Mouse (Mus musculus) heart, adult 18-20 months (tissue): ENCODE measurements around the gene Yod1. TPM values are rescaled to one million over a fixed set of nuclear protein-coding genes. Genes with fewer than 3 reads are reported as not detected.

Experiments used
- DNase-seq, 2 experiments: peaks; one replicate each; pipeline ENCODE4 v3.0.0; 2021 to 2022; ENCODE audit warnings: mixed read lengths in 1 of 2
- long read RNA-seq, 2 experiments: library from polyadenylated mRNA; stranded (forward); transcript quantifications; one replicate each; pipeline ENCODE4 v2.0.0; 2021
- total RNA-seq, 2 experiments: library from RNA; stranded (reverse); gene quantifications; 2 replicates each; pipeline ENCODE4 v1.2.3; 2021

Gene Yod1
- 1 to 10 TPM; 3.6 to 4.4 TPM for total RNA-seq
- long read RNA-seq, experiment 1: 0 reads
- long read RNA-seq, experiment 2: 0 reads

DNA sequence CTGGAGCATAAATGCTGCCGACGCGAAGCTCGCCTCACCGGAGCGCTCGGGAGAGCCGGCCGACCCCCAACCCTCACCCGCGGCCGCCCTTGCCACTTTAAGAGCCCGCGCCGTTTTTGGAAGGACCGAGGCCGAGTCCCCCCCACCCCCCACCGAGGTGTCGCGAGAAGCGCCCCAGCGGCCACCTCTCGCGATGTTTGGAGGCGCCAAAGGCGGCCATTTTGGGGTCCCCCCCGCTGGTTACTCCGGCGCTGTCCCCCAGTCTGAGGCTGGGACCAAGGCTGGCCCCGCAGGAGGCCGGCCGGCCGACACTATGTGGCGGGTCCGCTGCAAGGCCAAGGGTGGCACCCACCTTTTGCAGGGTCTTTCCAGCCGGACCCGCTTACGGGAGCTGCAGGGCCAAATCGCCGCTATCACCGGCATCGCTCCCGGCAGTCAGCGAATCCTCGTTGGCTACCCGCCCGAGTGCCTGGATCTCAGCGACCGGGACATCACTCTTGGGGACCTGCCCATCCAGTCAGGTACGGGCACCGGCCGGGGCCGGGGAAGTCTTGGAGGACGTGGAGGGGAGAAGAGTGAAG lies at the start of gene Yod1:
TSS of gene Yod1 (plus strand) at position 37 of the 581 bp plus-strand sequence.
- peak; percentile 91 to 92 for DNase-seq

GRCm38 (mm10) chr1:130678551-130678950 lies 38.6 kb upstream of the Yod1 start:
- no peak for DNase-seq

- no peak for DNase-seq
Observed at GRCm38 (mm10) chr1:130681075-130681474, 36.1 kb upstream of the Yod1 start.

- DNase-seq: no peak
Observed at GRCm38 (mm10) chr1:130681656-130682413, 35.3 kb upstream of the Yod1 start.

DNA sequence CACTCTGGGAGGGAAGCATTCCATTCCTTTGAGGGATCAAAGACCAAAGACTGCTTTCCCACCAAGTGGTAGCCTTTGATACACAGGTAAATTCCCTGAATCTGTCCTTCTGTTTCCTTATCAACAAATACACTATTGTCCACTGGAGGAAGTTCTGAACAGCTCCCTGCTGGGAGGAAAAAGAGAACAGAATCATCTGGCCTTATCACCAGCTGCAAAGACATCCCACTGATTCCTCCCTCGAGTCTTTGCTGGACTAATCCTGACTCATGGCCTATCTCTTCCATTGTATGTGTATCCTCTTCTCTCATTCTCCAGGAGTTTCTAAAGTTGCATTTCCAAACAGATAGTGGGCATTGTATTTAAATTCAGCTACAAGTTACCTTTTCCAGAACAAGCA lies 33.2 kb upstream of the Yod1 start:
- DNase-seq: no peak

DNA sequence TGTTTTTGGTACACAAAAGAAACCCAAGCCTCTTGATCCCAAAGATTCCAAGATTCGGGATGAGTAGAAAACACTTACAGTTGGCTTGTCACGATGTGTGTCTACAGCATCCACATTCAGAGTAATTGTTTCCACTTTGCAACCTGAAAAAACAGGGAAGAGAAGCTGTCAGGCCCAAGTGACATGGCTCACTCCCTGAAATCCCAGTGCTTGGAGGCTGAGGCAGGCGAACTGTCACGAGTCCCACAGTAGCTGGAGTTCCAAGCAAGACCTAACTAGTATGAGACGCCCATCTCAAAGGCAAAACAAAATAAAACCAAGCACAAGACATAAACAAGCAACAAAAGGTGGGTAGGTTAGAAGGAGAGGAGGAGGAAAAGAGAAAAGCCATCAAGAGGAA lies 18.5 kb upstream of the Yod1 start:
- no peak for DNase-seq

- DNase-seq: peak; percentile 87
Observed at GRCm38 (mm10) chr1:130699937-130700633, 17.0 kb upstream of the Yod1 start.

DNA sequence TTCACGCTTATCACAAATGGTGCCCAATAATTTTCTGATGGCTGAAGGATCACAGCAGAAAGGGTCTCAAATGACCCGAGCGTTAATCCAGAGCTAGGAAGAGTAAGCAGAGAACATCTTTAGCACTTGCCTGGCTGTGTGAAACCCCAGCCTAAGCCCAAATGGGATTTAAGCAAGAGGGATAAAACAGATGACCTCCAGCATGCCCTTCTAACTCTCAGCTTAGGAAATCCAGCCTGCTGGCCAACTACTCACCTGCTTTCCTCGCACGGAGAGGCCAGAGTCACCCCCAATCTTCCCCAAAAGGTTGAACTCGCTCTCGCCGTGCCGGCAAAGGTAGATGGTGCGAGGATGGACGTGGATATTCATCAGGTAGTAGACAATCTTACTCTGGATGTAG lies 15.2 kb upstream of the Yod1 start:
- peak in 1 of 2 experiments; percentile 13 for DNase-seq

DNA sequence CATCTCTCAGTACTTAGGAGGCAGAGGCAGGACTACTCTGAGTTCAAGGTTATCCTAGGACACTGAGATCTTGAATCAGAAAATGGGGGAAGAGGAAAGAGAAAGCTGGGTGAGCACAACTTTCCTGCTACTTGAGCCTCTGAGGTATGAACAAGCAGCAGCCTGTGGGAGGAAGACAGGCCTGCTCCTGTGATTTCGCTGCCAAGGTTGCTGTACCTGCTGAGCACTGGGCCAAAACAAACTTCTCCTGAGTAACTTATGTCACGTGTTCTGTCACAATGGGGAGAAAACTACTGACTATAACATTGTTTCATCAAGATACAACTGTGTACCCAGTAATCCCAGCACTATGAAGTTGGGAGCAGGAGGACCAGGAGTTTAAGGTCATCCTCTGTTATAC lies 13.5 kb upstream of the Yod1 start:
- DNase-seq: no peak

- DNase-seq: peak; percentile 62
Observed at GRCm38 (mm10) chr1:130710283-130711080, 6.6 kb upstream of the Yod1 start.

DNA sequence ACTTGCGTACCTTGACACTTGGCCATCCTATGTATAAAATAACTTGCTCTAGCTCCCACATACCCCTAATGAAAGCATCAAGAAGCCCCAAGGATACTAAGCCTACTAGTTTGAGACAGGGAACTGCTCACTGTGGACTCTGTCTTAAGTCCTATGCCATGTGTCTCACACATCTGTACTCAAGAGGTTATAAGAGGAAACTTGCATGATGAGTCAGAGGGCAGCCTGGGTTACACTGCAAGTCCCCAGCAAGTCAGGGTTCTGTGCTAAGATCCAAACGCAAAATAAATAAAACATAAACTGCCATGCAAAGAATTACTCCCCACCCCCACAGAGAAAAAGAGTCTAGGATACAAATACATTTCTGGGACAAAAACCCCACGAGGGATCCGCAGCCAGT lies 3.1 kb upstream of the Yod1 start:
- DNase-seq: no peak

- DNase-seq: peak; percentile 95 to 96
Observed at GRCm38 (mm10) chr1:130715561-130716217, 1.4 kb upstream of the Yod1 start, which contains the start of gene Gm29427. Gene Gm29427, minus strand, starts transcription at chr1:130715799.

GRCm38 (mm10) chr1:130716218-130716512 lies 962 bp upstream of the Yod1 start:
- DNase-seq: no peak

DNA sequence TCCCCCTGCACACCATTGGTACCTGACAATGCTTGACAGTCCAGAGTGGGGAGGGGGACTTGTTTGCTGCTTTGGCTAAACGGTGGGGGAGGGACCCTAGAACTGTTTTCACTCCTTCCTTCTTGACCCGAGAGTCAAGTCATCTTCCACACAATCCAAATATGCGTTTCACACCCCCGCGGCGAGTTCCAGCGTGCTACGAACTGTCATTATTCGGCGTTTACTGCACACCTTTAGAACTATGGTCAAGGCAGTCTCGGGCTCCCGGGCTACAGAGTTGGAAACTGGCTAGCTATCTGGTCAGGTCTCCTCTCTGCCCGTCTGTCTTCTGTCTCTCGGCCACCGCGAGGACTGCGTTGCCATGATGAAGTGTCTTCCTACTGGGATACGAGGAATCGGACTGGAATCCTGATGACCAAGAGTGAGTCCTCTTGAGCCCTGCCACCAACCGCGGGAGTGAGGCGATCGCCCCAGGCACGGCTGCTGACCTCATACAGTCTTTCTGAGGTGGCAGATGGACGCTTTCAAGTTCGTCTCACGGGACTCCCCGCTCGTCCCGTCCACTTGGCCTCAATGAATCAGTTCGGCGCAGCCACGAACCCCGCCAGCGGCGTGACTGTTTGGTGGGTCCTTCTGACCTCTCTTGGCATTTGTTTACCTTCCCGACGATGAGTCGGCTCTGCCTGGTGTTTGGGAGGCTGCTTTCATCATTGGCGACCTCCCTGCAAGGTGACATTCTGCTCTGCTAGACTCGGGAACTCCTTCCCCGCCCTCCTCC lies 425 bp upstream of the Yod1 start:
- peak in 1 of 2 experiments; percentile 55 for DNase-seq

- DNase-seq: no peak
Observed at GRCm38 (mm10) chr1:130724206-130724605, 7.1 kb downstream of the Yod1 start.

GRCm38 (mm10) chr1:130726396-130726795 lies 9.3 kb downstream of the Yod1 start:
- DNase-seq: no peak

DNA sequence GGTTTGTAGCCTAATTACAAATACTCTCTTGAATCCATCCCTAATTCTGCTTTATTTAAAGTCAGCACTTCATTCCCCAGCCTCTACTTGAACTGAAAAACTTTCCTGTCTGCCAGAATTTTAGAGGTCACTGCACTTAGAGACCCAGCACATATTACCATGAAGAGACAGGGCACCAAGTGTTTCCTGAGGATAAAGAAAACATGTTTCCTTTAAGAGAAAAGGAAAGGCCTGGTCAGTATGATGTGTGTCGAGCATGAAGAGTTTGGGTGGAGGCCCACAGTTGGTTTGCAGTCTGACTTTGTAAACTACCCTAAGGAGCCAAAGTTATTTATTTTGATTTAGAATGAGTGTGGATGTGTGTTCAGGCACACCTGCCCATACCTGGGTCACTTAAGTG lies 10.9 kb downstream of the Yod1 start:
- no peak for DNase-seq

DNA sequence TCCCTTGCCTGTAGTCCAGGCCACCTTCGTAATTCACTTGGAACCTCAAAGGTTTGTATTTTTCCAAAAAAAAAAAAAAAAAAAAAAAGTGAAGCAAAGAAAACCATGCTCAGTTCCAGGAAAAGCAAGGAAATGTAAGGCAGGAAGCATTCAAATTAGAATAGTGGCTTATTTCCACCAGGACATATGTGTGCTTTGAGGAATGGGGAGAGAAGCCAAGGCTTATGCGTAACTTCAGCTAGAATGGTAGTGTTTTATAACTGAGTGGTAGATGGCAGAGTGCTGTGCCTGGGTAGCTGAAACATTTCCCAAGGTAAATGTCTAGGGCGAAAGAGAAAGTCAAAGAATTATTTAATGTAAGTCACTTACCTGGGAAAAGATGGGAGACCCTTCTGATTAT lies 11.6 kb downstream of the Yod1 start:
- no peak for DNase-seq

- no peak for DNase-seq
Observed at GRCm38 (mm10) chr1:130729153-130729552, 12.0 kb downstream of the Yod1 start, which contains the start of gene Pfkfb2. Gene Pfkfb2, minus strand, starts transcription at chr1:130729253.

GRCm38 (mm10) chr1:130731741-130732337 lies 14.7 kb downstream of the Yod1 start, which contains the start of gene AA986860:
Gene AA986860, plus strand, starts transcription at chr1:130731976.
- no peak for DNase-seq
